Mouse (Mus musculus) lung, embryonic 14.5 days (tissue): ENCODE results near the gene Gtdc1. TPM values are rescaled to one million over a fixed set of nuclear protein-coding genes. Genes with fewer than 3 reads are reported as not detected.
"Not testable (repeated sequence)": the region's sequence is repeated elsewhere in the genome, so short reads cannot be mapped to it uniquely, and the experiment has no call there.

Experiments used
- ATAC-seq: fragments of 200-750 bp; cut with Nextera tagmentation; 2 replicates; pipeline ENCODE4 v1.8.0; 2017; ENCODE audit warnings: mild to moderate bottlenecking, moderate TSS enrichment, moderate library complexity; ENCODE audit not compliant: insufficient read depth
- DNase-seq: peaks from one replicate; pipeline ENCODE4 v3.0.0-alpha.2; 2015
- H3K27ac ChIP-seq: fragments of 300-500 bp; sonication (generic); 2 replicates; pipeline ENCODE4 v1.5.1; 2014; ENCODE audit warnings: low read depth, mild to moderate bottlenecking, moderate library complexity
- H3K27me3 ChIP-seq: fragments of 300-500 bp; sonication (generic); 2 replicates; pipeline ENCODE4 v1.6.1; 2014; ENCODE audit warnings: low read length, control low read depth; ENCODE audit not compliant: insufficient read depth
- H3K36me3 ChIP-seq: fragments of 300-500 bp; sonication (generic); 2 replicates; pipeline ENCODE4 v1.6.1; 2014; ENCODE audit warnings: control low read depth; ENCODE audit not compliant: insufficient read depth
- H3K4me1 ChIP-seq: fragments of 300-500 bp; sonication (generic); 2 replicates; pipeline ENCODE4 v1.6.1; 2014; ENCODE audit warnings: antibody characterized with exemption, control low read depth; ENCODE audit not compliant: insufficient read depth
- H3K4me2 ChIP-seq: fragments of 300-500 bp; sonication (generic); 2 replicates; pipeline ENCODE4 v1.6.1; 2014; ENCODE audit warnings: mild to moderate bottlenecking
- H3K4me3 ChIP-seq: fragments of 300-500 bp; sonication (generic); 2 replicates; pipeline ENCODE4 v1.5.1; 2014; ENCODE audit warnings: low read depth, low read length
- H3K9ac ChIP-seq: fragments of 300-500 bp; sonication (generic); 2 replicates; pipeline ENCODE4 v1.6.1; 2014
- H3K9me3 ChIP-seq: fragments of 300-500 bp; sonication (generic); 2 replicates; pipeline ENCODE4 v1.6.1; 2016; ENCODE audit warnings: low read depth, low read length, control low read depth
- CTCF ChIP-seq: IDR thresholded peaks from 2 replicates; pipeline ENCODE4 v1.5.1; 2016; ENCODE audit warnings: antibody characterized with exemption, low read depth
- WGBS: fragments of 180-500 bp; shearing (Covaris S2); extraction: QIAGEN DNeasy Blood & Tissue Kit; methylation state at CpG from one replicate; pipeline ENCODE4 v1.1.7; 2014; 5-methylcytosine and 5-hydroxymethylcytosine counted together
- polyA plus RNA-seq: library from polyadenylated mRNA; unstranded; fragments of >200 nt; fragmentation: Nextera tagmentation; extraction: Ambion mirVana; gene quantifications from 2 replicates; pipeline ENCODE4 v1.2.1, GENCODE M21; 2014

Gtdc1 gene
- polyA plus RNA-seq, 1 experiment from 2014 or later = 14.2 TPM

- no peak for TF ChIP-seq CTCF
- H3K27ac ChIP-seq = no peak overlapping the region
- no peaks in the 10 kb centered on the region for H3K27me3 ChIP-seq
- ATAC-seq (no peak), DNase-seq (no peak)
- H3K4me1 ChIP-seq = no peaks in the 10 kb centered on the region
- no peak overlapping the region for H3K4me3 ChIP-seq
- 70% methylated on average over 3 of the region's 3 CpGs for WGBS
- H3K4me2 ChIP-seq = no peak overlapping the region
- no peak overlapping the region for H3K9ac ChIP-seq
- H3K36me3 ChIP-seq = no peaks in the 10 kb centered on the region
- H3K9me3 ChIP-seq = no peaks in the 10 kb centered on the region
Measured at GRCm38 (mm10) chr2:44622471-44622870, 305.0 kb downstream of the Gtdc1 start.

GRCm38 (mm10) chr2:44599653-44600052, 327.8 kb downstream of the Gtdc1 start:
- WGBS = 80% methylated on average over 3 of the region's 3 CpGs
- ATAC-seq, H3K9me3 ChIP-seq: not testable (repeated sequence)

GRCm38 (mm10) chr2:44594276-44594675, 333.2 kb downstream of the Gtdc1 start:
- no peak for DNase-seq
- no peak for ATAC-seq

More at GRCm38 (mm10) chr2:44599653-44600052, 327.8 kb downstream of the Gtdc1 start:
- not testable (repeated sequence) for DNase-seq, H3K36me3 ChIP-seq, H3K4me1 ChIP-seq, H3K9ac ChIP-seq, H3K4me3 ChIP-seq, H3K27me3 ChIP-seq, H3K4me2 ChIP-seq, H3K27ac ChIP-seq

GRCm38 (mm10) chr2:44590881-44591280, 336.6 kb downstream of the Gtdc1 start:
- DNase-seq (peak; percentile 65), ATAC-seq (peak; percentile 56; the same call in 1 of the 2 replicates)
- Histone ChIP-seq H3K9me3 (no peaks in the 10 kb centered on the region), H3K4me3 (no peak overlapping the region), H3K27ac (no peak overlapping the region), H3K27me3 (no peaks in the 10 kb centered on the region), H3K9ac (no peak overlapping the region), H3K4me1 (no peaks in the 10 kb centered on the region), H3K4me2 (no peak overlapping the region), H3K36me3 (no peaks in the 10 kb centered on the region)
- 24% methylated on average over 4 of the region's 4 CpGs for WGBS
- no peak for TF ChIP-seq CTCF

More at GRCm38 (mm10) chr2:44594276-44594675, 333.2 kb downstream of the Gtdc1 start:
- H3K36me3 ChIP-seq = no peaks in the 10 kb centered on the region
- H3K4me3 ChIP-seq = no peak overlapping the region
- no peaks in the 10 kb centered on the region for H3K4me1 ChIP-seq
- no peak overlapping the region for H3K9ac ChIP-seq
- H3K9me3 ChIP-seq = no peaks in the 10 kb centered on the region
- no peak overlapping the region for H3K27ac ChIP-seq
- WGBS = 64% methylated on average over 1 of the region's 1 CpGs
- H3K27me3 ChIP-seq = no peaks in the 10 kb centered on the region
- H3K4me2 ChIP-seq = no peak overlapping the region
- TF ChIP-seq CTCF = no peak

- Histone ChIP-seq H3K9me3 (peaks cover 4% of the 10 kb centered on the region; the same call in 1 of the 2 replicates), H3K27me3 (no peaks in the 10 kb centered on the region), H3K4me3 (no peak overlapping the region), H3K27ac (peak overlapping the region; percentile 48; the same call in 1 of the 2 replicates), H3K4me1 (peaks cover 3% of the 10 kb centered on the region; the same call in 1 of the 2 replicates), H3K4me2 (no peak overlapping the region), H3K36me3 (no peaks in the 10 kb centered on the region), H3K9ac (no peak overlapping the region)
- DNase-seq (no peak), ATAC-seq (no peak)
- TF ChIP-seq CTCF = no peak
Measured at GRCm38 (mm10) chr2:44584061-44584460, 343.4 kb downstream of the Gtdc1 start.

- Histone ChIP-seq H3K4me2 (no peak overlapping the region), H3K27me3 (no peaks in the 10 kb centered on the region), H3K4me1 (peaks cover 3% of the 10 kb centered on the region; the same call in 1 of the 2 replicates), H3K9ac (no peak overlapping the region), H3K36me3 (no peaks in the 10 kb centered on the region), H3K4me3 (no peak overlapping the region), H3K9me3 (peaks cover 4% of the 10 kb centered on the region; the same call in 1 of the 2 replicates), H3K27ac (peak overlapping the region; percentile 79; the same call in 1 of the 2 replicates)
- DNase-seq (peak; percentile 80), ATAC-seq (peak; percentile 63)
- TF ChIP-seq CTCF = no peak
Measured at GRCm38 (mm10) chr2:44583491-44583890, 344.0 kb downstream of the Gtdc1 start.

GRCm38 (mm10) chr2:44571810-44572209, 355.6 kb downstream of the Gtdc1 start:
- Histone ChIP-seq H3K9ac (no peak overlapping the region), H3K27ac (peak overlapping the region; percentile 90), H3K36me3 (no peaks in the 10 kb centered on the region), H3K27me3 (no peaks in the 10 kb centered on the region), H3K4me3 (no peak overlapping the region), H3K4me2 (peak overlapping the region; percentile 36), H3K4me1 (peaks cover 3% of the 10 kb centered on the region), H3K9me3 (no peaks in the 10 kb centered on the region)
- ATAC-seq = no peak; the same call in 1 of the 2 replicates
- no peak for TF ChIP-seq CTCF
- 29% methylated on average over 3 of the region's 3 CpGs for WGBS
- peak; percentile 84 for DNase-seq
